Mouse (Mus musculus) cerebellum, adult 2 months (tissue): ENCODE data around the gene Glis3.

Experiments
- CTCF ChIP-seq: fragments of 200-500 bp; IDR thresholded peaks from 2 replicates; pipeline ENCODE4 v1.5.1; 2011; ENCODE audit warnings: low read depth, mild to moderate bottlenecking, control low read depth, low read length, moderate library complexity, borderline replicate concordance; ENCODE audit not compliant: insufficient read depth
- POLR2A ChIP-seq: fragments of 200-500 bp; IDR thresholded peaks from 2 replicates; pipeline ENCODE4 v1.6.1; 2011; ENCODE audit warnings: low read length, control low read depth, borderline replicate concordance; ENCODE audit not compliant: insufficient read depth

DNA sequence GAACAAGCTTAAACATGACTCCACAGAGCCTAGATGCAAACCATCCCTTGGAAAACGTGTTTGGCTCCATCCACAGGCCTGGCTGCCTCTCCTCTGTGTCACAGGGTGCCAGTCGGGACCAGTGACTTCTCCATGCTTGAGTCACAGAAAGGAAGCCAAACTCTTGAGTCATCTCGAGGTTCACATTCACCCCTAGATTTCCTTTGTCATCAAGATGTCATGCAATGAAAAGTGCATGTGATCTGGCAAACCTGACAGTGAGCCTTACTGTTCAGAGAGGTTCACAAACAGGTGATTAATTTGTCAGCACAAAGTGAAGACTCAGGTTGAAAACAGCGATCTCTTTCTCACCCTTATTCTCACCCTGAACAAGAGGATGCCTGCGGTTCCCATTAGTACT, 290.7 kb downstream of the Glis3 start:
- TF ChIP-seq POLR2A (no peak), CTCF (no peak)
